Mouse (Mus musculus) right cerebral cortex, postnatal 25 days (tissue): ENCODE measurements at regions not wholly inside any gene's neighbourhood (a gene's known extent, or its start where the extent isn't known, plus 50 kb on each side); places are given as distances from the start of the nearest gene placed in this dataset.

Experiments
- DNase-seq: peaks from one replicate; pipeline ENCODE4 v3.0.0; 2022

GRCm38 (mm10) chr5:108903134-108903923 lies 50.9 kb upstream of the Vmn2r9 start:
- peak; percentile 23 for DNase-seq
